Mouse (Mus musculus): ENCODE measurements around the gene Ltbp3.

Gene Ltbp3

DNA sequence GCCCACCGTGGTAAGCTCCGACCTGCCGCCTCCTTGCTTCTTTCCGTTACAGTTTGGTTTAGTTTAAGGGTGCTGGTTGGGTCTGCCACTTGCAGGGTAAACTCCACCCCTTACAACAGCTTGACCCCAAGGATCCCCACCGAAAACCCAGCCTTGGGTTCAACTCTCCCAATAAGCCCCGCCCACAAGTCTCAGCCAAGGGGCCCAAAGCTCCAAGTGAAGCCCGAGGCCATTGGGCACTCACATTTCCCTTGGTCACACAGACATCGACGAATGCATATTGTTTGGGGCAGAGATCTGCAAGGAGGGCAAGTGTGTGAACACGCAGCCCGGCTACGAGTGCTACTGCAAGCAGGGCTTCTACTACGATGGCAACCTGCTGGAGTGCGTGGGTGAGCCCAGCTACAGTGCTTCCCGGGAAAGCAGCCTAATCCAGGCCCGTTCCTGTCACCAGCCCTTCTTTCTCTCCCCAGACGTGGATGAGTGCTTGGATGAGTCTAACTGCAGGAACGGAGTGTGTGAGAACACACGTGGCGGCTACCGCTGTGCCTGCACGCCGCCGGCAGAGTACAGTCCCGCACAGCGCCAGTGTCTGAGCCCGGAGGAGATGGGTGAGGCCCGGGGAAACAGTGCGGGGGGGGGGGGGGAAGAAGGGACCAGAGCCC is 15.7 kb downstream of the Ltbp3 start:
- no peak for DNase-seq (ENCODE audit: low spot score in 2 of 2)

DNA sequence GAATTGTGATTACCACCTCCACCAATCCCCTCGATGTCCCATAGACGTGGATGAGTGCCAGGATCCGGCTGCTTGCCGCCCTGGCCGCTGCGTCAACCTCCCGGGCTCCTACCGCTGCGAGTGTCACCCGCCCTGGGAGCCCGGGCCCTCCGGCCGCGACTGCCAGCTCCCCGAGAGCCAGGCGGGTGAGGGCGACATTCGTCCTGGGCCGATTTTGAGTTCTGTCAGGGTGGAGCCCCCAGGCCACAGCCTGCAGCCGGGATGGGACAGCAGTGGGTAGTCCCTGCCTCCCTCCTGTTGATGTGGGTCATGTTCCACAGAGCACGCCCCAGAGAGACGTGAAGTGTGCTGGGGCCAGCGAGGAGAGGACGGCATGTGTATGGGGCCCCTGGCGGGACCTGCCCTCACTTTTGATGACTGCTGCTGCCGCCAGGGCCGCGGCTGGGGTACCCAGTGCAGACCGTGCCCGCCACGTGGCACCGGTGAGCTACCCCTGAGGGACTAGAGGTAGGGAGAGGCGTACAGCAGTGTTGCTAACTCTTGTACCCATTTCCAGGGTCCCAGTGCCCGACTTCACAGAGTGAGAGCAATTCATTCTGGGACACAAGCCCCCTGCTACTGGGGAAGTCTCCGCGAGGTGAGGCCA is 16.4 kb downstream of the Ltbp3 start:
- no peak for DNase-seq (ENCODE audit: low spot score in 2 of 2)

DNA sequence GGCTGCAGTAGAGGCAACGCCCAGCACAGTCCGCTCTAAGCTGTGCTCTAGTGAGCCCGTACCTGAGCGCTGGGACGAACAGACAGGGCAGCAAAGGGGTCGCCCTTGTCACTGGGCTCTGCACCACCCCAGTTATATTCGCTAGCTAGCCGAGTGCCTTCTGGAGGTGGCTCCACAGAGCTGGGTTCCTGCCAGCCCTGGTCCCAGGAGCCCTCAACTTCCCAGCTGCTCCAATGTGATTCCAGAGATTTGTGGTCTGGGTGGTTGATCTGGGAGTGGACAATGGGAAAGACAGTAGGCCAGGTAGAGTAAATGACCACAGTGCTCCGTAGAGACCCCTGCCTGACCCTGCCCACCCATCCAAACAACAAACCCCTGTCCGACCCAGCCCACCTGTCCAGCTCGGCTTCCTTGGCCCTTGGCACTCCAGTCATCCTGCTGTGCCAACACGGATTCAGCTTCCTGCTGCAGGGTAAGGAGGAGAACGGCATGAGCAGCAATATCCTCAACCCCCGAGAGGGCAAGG is 18.2 kb downstream of the Ltbp3 start:
- no peak for DNase-seq (ENCODE audit: low spot score in 2 of 2)

DNA sequence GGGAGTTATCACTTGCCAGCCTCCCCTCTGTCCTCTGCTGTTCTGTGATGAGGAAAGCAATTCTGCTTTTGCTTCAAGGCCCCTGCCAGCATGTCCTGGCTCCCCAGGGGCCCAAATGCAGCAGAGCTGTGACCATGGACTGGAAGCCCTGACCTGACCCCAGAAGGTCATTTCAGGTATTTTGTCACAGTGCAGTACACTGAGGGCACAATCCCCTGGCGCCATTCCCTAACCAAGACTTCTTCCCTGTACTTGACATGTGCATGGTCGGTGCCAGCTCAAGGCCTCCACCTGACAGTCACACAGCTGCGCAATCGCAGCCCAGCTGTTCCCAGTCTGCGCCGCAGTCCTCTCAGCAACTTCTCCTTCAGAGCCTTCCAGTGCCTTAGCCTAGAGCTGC is 22.5 kb downstream of the Ltbp3 start:
- DNase-seq (ENCODE audit: low spot score in 2 of 2): no peak

DNA sequence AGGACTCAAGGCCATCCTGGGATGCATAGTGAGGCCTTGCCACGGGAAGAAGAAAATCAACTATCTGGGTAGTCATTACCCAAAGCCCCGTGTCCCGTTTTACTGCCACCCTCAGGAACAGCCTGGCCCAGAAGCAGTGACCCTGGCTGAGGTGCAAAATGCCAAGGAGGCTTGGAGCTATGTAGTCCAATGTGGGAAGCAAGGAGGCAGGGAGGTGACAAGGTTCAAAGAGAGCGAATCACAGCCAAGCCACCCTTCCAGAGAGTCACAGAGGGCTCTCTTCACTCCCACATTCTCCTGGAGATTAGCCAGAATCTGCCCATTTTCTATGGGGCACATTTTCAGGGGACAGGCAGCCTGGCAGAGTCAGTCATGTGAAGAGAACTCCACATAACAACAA is 26.6 kb downstream of the Ltbp3 start:
- DNase-seq (ENCODE audit: low spot score in 2 of 2): no peak

DNA sequence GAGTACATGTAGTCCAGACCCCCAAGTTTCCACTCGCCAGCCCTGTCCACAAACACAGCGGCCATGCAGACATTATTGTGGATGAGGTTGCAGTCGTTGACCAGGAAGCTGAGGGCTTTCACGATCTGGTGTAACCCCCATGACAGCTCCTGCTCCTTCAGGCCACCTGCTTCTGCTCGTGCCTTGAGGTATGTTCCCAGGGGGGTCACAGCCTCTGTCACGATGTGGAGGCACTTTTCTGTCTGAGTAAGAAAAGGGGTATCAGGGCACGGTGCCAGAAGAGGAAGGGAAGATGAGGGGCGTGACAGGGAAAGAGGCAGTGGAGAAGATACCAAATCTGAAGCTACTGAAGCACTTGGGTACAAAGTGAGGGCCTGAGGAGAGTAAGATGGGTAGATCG is 29.6 kb downstream of the Ltbp3 start:
- DNase-seq (ENCODE audit: low spot score in 2 of 2): no peak

DNA sequence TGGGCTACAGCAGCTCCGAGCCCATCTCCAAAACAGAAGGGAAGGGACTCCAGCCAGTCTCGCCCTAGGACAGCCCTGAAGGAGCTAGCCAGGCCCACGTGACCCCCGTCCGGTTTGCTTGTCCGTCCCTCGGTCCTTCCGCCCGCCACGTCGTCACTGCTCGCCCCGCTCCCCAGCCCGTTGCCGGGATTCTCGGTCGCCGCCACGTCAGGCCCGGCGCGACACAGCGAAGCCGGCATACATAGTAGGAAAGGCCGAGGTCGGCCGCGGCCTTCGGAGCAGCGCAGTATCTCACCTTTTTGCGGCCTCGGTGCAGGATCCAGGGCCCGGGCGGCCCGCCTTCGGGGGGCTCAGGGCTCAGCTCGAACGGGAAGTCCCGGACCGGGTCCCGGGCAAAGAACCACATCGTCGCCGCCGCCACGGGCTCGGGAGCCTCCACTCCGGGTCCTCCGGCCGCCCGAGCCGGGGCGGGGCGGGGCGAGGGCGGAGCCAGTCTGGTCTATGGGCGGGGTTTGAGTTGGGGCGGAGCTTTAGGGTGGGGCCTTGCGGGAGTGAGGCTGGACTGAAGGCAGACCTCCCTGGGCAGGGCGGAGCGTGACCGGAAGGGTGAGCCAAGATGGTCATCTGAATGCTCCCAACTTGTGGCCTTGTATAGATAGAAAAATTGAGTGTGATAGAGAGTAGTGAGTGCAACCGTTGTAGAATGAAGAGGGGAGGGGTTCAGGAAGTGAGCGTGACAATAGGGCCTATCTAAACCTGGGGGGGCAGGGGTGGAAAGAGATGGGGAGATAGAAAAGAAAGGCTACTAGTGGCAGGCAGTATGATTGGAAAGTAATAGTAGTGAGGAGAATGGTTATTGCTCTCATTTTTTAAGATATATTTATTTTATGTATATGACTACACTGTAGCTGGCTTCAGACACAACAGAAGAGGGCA is 30.5 kb downstream of the Ltbp3 start, which contains the start of gene Scyl1:
TSS of gene Scyl1 (minus strand) at position 495 of the 936 bp plus-strand sequence.
- DNase-seq (ENCODE audit: low spot score in 2 of 2): peak; percentile 96 to 97

DNA sequence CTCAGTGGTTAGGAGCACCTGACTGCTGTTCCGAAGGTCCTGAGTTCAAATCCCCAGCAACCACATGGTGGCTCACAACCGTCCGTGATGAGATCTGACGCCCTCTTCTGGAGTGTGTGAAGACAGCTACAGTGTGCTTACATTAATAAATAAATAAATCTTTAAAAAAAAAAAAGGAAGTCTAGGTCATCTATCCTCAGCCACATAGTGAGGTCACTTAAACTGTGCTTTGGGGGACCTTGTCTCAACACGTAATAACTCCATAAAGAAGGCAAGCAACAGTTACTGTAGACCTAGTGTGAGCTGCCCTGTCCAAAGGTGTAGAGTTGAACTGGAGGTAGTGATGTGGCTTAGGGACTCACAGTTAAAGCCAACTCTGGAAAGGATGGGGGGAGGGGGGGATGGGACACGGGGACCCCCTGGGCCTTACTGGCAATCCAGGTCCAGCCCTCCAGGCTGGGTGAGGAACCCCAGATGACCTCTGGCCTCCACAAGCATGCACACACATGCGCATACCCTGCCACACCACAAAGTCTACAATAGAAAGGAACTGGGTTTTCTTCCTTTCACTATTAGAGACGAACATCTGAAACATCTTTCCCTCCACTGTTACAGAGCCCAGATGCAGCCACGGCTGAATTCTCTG is 36.8 kb downstream of the Ltbp3 start:
- DNase-seq (ENCODE audit: low spot score in 2 of 2): no peak

DNA sequence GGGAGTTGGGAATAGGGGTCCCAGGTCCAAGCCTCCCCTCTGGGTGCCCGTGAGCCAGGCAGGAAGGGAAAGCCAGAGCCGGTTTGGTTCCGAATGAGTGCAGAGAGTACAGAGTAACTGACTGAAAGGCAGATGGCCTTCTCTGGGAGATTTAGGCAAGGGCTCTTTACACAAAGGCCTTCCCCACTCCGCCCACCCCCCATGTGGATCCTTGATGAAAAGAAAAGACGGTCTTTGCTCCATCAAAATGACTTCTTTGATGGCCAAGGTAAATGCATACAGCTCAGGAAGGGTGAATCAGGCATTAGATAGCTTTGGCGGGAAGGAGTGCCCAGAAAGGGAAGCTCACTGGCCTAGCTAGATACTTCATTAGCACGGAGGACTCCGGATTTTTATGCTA is 37.6 kb downstream of the Ltbp3 start:
- no peak for DNase-seq (ENCODE audit: low spot score in 2 of 2)

DNA sequence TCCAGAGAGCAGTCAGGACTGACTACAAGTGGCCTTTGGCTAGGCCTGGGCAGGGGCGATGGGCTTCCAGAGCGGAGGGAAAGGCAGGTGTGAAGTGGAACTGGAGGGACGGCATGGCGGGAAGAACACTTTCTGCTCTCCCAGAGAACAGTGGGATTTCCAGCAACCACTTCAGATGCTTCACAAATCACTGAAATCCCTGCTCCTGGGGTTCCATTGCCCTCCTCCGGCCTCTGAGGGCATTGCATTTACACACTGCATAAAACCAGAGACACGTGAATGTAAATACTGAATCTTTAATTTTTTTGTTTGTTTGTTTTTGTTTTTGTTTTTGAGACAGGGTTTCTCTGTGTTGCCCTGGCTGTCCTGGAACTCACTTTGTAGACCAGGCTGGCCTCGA is 39.5 kb downstream of the Ltbp3 start:
- DNase-seq (ENCODE audit: low spot score in 2 of 2): no peak

DNA sequence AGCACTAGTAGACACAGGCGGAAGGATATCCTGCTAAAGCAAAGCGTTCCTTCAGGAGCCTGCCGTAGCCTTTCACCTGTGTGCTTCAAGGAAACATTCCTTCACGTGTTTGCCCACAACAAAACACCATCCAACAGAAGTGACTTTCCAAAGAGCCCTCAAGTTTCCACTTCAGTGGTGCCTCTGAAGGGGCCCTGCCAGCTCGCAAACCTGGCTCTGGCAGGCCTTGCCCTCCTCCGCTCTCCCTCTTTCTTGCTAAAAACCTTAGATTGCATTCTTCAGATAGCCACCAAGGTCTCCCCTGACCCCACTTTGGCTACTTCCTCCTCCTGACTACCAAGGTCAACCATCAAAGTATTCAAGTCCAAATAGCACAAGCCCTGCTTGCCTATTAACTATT is 40.8 kb downstream of the Ltbp3 start:
- no peak for DNase-seq (ENCODE audit: low spot score in 2 of 2)

DNA sequence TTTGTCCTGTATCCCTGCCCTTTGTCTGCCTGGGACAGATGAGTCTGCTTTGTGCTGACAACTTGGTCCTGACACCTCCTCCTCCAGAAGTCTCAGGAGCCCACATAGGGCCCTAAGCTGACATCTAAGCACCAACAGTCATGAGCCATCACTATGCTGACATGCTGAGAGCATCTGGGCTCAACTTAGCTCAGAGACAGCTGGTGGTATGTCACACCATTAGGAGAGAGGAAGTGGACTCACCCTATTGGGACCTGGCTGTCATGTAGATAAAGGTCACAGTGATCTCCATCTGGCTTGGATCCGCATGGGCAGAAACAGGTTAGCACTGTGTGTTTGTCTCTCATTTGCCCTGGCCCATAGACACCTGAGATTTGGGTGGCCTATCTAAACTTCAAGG is 41.4 kb downstream of the Ltbp3 start:
- no peak for DNase-seq (ENCODE audit: low spot score in 2 of 2)

DNA sequence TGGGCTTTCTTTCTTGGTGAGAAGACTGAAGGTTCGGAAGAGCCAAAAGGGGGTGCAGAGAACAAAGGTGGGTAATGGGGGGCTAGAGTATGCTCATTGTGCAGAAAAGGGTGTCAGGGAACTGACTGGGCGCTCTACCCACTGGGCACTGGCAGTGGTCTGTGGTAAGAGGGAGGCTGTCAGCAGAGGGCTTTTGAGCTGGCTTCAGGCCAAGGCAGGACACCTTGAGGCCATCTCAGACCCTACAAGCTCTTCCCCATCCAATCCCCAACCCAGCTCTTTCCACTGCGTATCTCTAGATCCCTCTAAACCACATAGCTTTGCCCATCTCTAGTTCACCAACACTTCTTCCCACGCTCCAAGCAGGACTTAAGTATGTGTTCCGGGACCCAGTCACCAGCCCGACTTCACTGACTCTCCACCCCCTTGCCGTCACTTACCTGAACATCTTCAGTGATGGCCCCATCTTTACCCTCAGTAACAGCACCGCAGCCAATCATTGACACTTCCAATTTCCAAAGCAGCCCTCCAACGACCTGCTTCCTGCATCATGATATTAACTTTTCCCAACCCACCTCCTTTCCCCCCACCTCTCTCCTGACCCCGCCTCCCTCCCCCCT is 44.4 kb downstream of the Ltbp3 start:
- no peak for DNase-seq (ENCODE audit: low spot score in 2 of 2)

DNA sequence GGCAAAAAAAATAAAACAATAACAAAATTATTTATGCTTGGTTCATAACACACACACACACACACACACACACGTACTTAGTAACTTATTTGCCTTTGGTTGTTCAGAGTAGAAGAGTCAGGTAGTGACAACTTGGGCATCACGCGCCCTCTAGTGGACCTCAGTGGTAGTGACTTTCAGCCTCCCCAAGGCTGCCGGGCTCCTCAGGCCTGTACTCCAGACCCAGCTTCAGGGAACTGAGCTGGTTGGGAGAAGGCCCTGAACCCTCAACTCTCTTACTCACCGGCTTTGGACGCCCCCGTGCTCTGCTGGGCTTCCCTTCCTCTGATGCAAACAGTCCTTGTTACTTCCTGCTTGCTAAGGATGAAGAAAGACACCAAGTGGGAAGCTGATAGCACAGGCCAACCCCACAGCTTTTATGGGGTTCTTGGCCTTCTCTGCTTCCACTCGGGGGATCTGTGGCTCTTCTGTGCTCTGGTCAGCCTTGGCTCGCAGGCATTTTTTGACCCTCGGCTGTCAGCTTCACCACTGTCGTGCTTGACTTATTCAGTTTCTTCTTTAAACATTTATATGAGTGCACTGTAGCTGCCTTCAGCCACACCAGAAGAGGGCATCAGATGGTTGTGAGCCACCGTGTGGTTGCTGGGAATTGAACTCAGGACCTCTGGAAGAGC is 45.9 kb downstream of the Ltbp3 start:
- DNase-seq (ENCODE audit: low spot score in 2 of 2): peak; percentile 83 to 88

DNA sequence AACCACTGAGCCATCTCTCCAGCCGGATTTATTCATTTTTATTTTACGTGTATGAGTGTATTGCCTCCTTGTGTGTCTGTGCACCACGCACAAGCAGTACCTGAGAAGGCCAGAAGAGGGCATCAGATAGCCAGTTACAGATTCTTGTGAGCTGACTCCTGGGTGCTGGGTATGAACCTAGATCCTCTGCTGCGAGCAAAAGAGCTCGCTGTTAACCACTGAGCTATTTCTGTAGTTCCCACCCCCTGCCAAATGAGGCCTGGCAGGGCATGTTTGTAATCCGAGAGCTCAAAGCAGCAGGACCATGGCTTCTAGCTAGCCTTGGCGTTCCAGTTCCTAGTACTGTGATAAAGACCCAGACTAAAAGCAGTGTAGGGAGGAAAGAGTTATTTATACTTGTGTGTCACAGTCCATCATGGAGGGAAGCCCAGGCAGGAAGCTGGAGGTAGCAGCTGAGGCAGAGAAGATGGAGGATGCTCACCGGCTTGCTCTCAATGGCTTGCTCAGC is 46.5 kb downstream of the Ltbp3 start:
- peak; percentile 80 to 82 for DNase-seq (ENCODE audit: low spot score in 2 of 2)

DNA sequence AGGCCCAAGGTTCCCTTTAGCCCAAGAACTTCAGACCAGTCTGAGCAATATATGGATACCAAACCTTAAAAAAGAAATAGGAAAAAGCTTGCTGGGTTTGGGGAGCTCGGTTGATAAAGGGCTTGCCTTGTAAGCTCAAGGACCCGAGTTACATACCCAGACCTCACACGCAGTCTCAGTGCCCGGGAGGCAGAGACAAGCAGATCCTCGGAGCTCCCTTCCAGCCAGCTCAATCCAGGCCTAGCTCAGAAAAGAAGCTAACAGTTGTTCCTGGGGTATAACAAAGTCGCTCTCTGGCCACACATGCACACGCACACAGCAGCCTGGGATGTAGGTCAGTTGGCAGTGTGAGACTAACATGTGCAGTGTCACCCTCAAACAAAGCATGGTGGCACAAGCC is 47.2 kb downstream of the Ltbp3 start:
- DNase-seq (ENCODE audit: low spot score in 2 of 2): no peak

DNA sequence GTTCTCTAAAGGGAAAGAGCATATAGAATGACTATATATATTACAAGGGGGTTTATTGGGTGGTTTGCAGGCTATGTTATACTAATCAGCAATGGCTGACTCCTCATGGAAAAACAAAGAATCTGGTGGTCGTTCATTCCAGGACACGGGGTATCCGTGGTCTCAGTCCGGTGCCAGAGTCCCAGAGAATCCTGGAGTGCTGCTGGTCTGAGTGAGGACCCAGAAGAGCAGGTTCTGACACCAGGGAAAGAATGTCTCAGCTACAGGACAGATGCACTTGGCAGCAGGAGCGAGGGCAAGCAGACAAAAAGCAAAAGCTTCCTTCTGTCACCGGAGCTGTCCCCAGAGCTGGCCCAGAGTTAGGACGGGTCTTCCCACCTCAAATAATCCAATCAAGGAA is 47.9 kb downstream of the Ltbp3 start:
- no peak for DNase-seq (ENCODE audit: low spot score in 2 of 2)

DNA sequence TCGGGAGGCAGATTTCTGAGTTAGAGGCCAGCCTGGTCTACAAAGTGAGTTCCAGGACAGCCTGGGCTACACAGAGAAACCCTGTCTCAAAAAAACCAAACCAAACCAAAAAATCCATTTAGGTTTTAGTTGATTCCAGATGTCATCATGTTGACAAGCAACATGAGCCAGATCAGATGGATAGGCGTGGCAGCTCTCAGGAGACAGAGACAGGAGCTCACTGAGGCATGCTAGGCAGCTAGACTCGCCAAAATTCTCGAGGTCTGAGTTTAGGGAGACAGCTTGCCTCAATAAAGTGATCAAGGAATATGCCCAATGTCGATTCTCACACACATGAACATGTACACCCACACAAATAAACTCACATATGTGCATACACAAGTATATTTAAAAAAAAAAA is 48.4 kb downstream of the Ltbp3 start:
- no peak for DNase-seq (ENCODE audit: low spot score in 2 of 2)

DNA sequence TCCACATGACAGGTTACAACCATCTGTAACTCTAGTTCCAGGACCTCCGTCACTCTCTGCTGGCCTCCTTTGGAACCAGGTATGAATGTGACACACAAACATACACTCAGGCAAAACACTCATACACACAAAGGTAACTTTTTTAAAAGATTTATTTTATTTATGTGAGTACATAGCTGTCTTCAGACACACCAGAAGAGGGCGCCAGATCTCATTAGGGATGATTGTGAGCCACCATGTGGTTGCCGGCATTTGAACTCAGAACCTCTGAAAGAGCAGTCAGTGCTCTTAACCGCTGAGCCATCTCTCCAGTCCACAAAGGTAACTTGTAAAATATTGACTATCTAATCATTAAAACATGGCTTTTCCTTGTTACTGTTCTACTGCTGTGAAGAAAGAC is 50.6 kb downstream of the Ltbp3 start:
- DNase-seq (ENCODE audit: low spot score in 2 of 2): no peak

DNA sequence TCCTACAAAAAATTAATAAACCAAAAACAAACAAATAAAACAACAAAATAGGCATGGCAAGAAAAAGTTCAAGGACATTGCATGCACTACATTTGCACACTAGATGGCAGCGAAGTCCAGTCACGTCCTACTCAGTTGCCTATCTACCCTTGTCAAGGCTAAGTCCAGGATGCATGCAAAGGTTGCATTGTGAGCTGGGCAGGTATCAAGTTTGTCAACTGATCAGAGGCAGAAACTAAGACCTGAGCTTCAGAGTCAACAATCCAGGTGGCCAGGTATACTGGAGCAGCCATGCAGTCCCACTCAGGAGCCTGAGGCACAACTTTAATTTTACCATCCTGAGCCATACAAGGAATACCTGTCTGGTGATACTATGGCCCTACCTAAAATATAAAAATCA is 52.4 kb downstream of the Ltbp3 start:
- DNase-seq (ENCODE audit: low spot score in 2 of 2): peak; percentile 54 to 61
